In genomic region chr4:142925111-142925510, GRCm38 (mm10) we compare ENCODE assay signal across 19 mouse cellular contexts.
A peak's percentile ranks its signal among the peaks of the same experiment; 100 is the strongest.
DNase-seq lines count a peak whose midpoint lies in the region; ATAC-seq lines count a peak whose summit lies in the region.
"Had no signal": no experiment of that assay in that cellular context is flagged by ENCODE, and none has a peak within 500 bp of the region (broad histone marks: within the 10 kb centered on the region; RNA-seq: fewer than 3 reads in every experiment).

No protein-coding gene starts in this region.

- no peak overlapping the region for H3K4me2 ChIP-seq in heart, embryonic 12.5 days
- H3K4me2 ChIP-seq in midbrain, embryonic 14.5 days (ENCODE audit: low read length) = no peak overlapping the region
- H3K4me2 ChIP-seq: liver, embryonic 11.5 days had no signal

- no peak for ATAC-seq in heart, embryonic 12.5 days (ENCODE audit: insufficient number of reproducible peaks, low FRiP score)
- ATAC-seq in midbrain, embryonic 14.5 days (ENCODE audit: low FRiP score, low TSS enrichment) = no peak
- ATAC-seq: forebrain, postnatal 0 days; hindbrain, embryonic 16.5 days; intestine, embryonic 16.5 days had no signal

- DNase-seq in heart, adult 8-10 months (ENCODE audit: low spot score) = peak; percentile 24
- DNase-seq in cerebellum, adult 8-10 months = peak; percentile 69
- DNase-seq in heart, adult 9 months (ENCODE audit: low spot score in 2 of 2) = peak; percentile 7 to 10
- no peak for DNase-seq in right cerebral cortex, postnatal 14 days
- DNase-seq in midbrain, embryonic 14.5 days = no peak
- DNase-seq in layer of hippocampus, adult 8-10 months (ENCODE audit: low spot score in 2 of 2) = no peak
- DNase-seq: forebrain, postnatal 0 days; kidney, postnatal 36 days; layer of hippocampus, adult 9-11 months; lung, adult 18-20 months; retina, postnatal 1 day; thymus, postnatal 4 days had no signal

- H3K4me1 ChIP-seq in heart, embryonic 12.5 days (replicated peaks) = no peaks in the 10 kb centered on the region
- no peaks in the 10 kb centered on the region for H3K4me1 ChIP-seq in midbrain, embryonic 14.5 days (ENCODE audit: control insufficient read depth, insufficient read depth, low read length)

- H3K9ac ChIP-seq in heart, embryonic 12.5 days = no peak overlapping the region
- no peak overlapping the region for H3K9ac ChIP-seq in midbrain, embryonic 14.5 days (replicated peaks; ENCODE audit: low read length)
- H3K9ac ChIP-seq: forebrain, postnatal 0 days had no signal

- H3K27me3 ChIP-seq in heart, embryonic 12.5 days (replicated peaks) = no peaks in the 10 kb centered on the region
- H3K27me3 ChIP-seq in midbrain, embryonic 14.5 days (ENCODE audit: control insufficient read depth, insufficient read depth, low read length) = no peaks in the 10 kb centered on the region

- 65% methylated on average over 8 of the region's 8 CpGs for WGBS in heart, embryonic 12.5 days
- WGBS in midbrain, embryonic 14.5 days = 87% methylated on average over 8 of the region's 8 CpGs

- H3K27ac ChIP-seq in heart, embryonic 12.5 days (ENCODE audit: poor library complexity, severe bottlenecking) = no peak overlapping the region
- no peak overlapping the region for H3K27ac ChIP-seq in midbrain, embryonic 14.5 days (replicated peaks; ENCODE audit: low read depth, low read length)
- H3K27ac ChIP-seq: forebrain, embryonic 10.5 days; left cerebral cortex, adult 2 months; stomach, postnatal 0 days had no signal

- no peaks in the 10 kb centered on the region for H3K36me3 ChIP-seq in heart, embryonic 12.5 days
- H3K36me3 ChIP-seq in midbrain, embryonic 14.5 days (ENCODE audit: control insufficient read depth, insufficient read depth, low read length) = no peaks in the 10 kb centered on the region
- H3K36me3 ChIP-seq: forebrain, embryonic 10.5 days had no signal

- no peak overlapping the region for H3K4me3 ChIP-seq in heart, embryonic 12.5 days
- no peak overlapping the region for H3K4me3 ChIP-seq in midbrain, embryonic 14.5 days (replicated peaks; ENCODE audit: low read depth, low read length)
- H3K4me3 ChIP-seq: forebrain, embryonic 10.5 days; left cerebral cortex, adult 2 months had no signal

- H3K9me3 ChIP-seq in heart, embryonic 12.5 days (replicated peaks) = no peaks in the 10 kb centered on the region
- 0 out of 2 replicates have a peak, but pooled peaks cover 2% of the 10 kb centered on the region for H3K9me3 ChIP-seq in midbrain, embryonic 14.5 days (ENCODE audit: control insufficient read depth, low read length)

Comparison
In these comparisons a context has a peak if more than half of its experiments do, and no peak if none do; other contexts are left out.
1. DNase-seq: peak in heart, adult 8-10 months (single experiment), cerebellum, adult 8-10 months (single experiment) and heart, adult 9 months (2 of 2); none in right cerebral cortex, postnatal 14 days (single experiment), midbrain, embryonic 14.5 days (single experiment) and layer of hippocampus, adult 8-10 months (0 of 2).